Mouse (Mus musculus) forebrain, embryonic 13.5 days (tissue): Measurements from ENCODE around the gene Troap. TPM values are rescaled to one million over a fixed set of nuclear protein-coding genes. Genes with fewer than 3 reads are reported as not detected.

Experiments
- ATAC-seq: fragments of 200-750 bp; cut with Nextera tagmentation; 2 replicates; pipeline ENCODE4 v1.8.0; 2017
- H3K27ac ChIP-seq: fragments of 300-500 bp; sonication (generic); 2 replicates; pipeline ENCODE4 v1.5.1; 2015; ENCODE audit warnings: inconsistent platforms, mild to moderate bottlenecking, moderate library complexity
- H3K27me3 ChIP-seq: fragments of 300-500 bp; sonication (generic); 2 replicates; pipeline ENCODE4 v1.6.1; 2015; ENCODE audit warnings: mild to moderate bottlenecking, inconsistent platforms
- H3K36me3 ChIP-seq: fragments of 300-500 bp; sonication (generic); 2 replicates; pipeline ENCODE4 v1.6.1; 2015; ENCODE audit warnings: mild to moderate bottlenecking, inconsistent platforms; ENCODE audit not compliant: poor library complexity, severe bottlenecking
- H3K4me1 ChIP-seq: fragments of 300-500 bp; sonication (generic); 2 replicates; pipeline ENCODE4 v1.6.1; 2015; ENCODE audit warnings: inconsistent platforms
- H3K4me2 ChIP-seq: fragments of 300-500 bp; sonication (generic); 2 replicates; pipeline ENCODE4 v1.6.1; 2015; ENCODE audit warnings: inconsistent platforms, mild to moderate bottlenecking, moderate library complexity
- H3K4me3 ChIP-seq: fragments of 300-500 bp; sonication (generic); 2 replicates; pipeline ENCODE4 v1.5.1; 2015; ENCODE audit warnings: mild to moderate bottlenecking, inconsistent platforms
- H3K9ac ChIP-seq: fragments of 300-500 bp; sonication (generic); 2 replicates; pipeline ENCODE4 v1.6.1; 2015; ENCODE audit warnings: mild to moderate bottlenecking, inconsistent platforms
- H3K9me3 ChIP-seq: fragments of 300-500 bp; sonication (generic); replicated peaks from 2 replicates; pipeline ENCODE4 v1.6.1; 2016; ENCODE audit warnings: inconsistent platforms
- WGBS: fragments of 180-500 bp; shearing (Covaris S2); methylation state at CpG from one replicate; pipeline ENCODE4 v1.1.7; 2015; 5-methylcytosine and 5-hydroxymethylcytosine counted together
- microRNA-seq: library from miRNA; unstranded; fragments of <30 nt; microRNA quantifications from one replicate; pipeline ENCODE4, GENCODE M21; 2016
- polyA plus RNA-seq: library from polyadenylated mRNA; unstranded; fragments of >200 nt; fragmentation: Nextera tagmentation; extraction: Ambion mirVana; gene quantifications from 2 replicates; pipeline ENCODE4 v1.2.1, GENCODE M21; 2015

The Troap gene
- polyA plus RNA-seq, 1 experiment from 2014 or later: 38.6 TPM

GRCm38 (mm10) chr15:99127851-99128522, 53.6 kb downstream of the Troap start:
- H3K27me3 ChIP-seq: no peaks in the 10 kb centered on the region
- H3K36me3 ChIP-seq: peaks cover 5% of the 10 kb centered on the region; the same call in 1 of the 2 replicates
- no peak overlapping the region for H3K27ac ChIP-seq
- peak overlapping the region; percentile 89 for H3K9ac ChIP-seq
- peak overlapping the region; percentile 82 for H3K4me3 ChIP-seq
- H3K4me2 ChIP-seq: peak overlapping the region; percentile 76
- H3K4me1 ChIP-seq: peaks cover 39% of the 10 kb centered on the region
- no peaks in the 10 kb centered on the region for H3K9me3 ChIP-seq
- WGBS: 62% methylated on average over 6 of the region's 6 CpGs
- no peak for ATAC-seq

DNA sequence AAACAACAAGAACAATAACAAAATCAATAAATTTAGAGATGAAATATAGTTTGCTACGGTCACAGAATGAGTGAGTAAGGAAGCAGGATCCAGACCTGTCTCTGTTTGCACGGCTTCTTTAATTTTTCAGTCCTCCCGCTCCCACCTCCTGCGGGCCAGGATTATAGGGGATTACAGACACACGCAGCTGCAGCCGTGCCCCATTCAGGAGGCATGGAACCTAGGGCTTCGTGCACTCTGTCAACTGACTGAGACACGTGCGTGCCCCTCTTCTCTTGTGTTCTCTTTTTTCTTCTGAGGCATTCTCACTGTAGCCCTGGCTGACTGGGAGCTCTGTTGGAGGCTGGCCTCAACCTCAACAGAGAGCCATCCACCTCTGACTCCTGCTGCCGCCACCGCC, 55.1 kb downstream of the Troap start:
- H3K27ac ChIP-seq: no peak overlapping the region
- H3K4me2 ChIP-seq: peak overlapping the region; percentile 1; the same call in 1 of the 2 replicates
- no peak for ATAC-seq
- H3K4me1 ChIP-seq: peaks cover 39% of the 10 kb centered on the region
- 33% methylated on average over 11 of the region's 11 CpGs for WGBS
- 0 out of 2 replicates have a peak overlapping the region, but pooled peaks have one; percentile 14 for H3K9ac ChIP-seq
- peaks cover 5% of the 10 kb centered on the region; the same call in 1 of the 2 replicates for H3K36me3 ChIP-seq
- H3K27me3 ChIP-seq: no peaks in the 10 kb centered on the region
- H3K4me3 ChIP-seq: no peak overlapping the region
- no peaks in the 10 kb centered on the region for H3K9me3 ChIP-seq

- no peaks in the 10 kb centered on the region for H3K9me3 ChIP-seq
- H3K36me3 ChIP-seq: peaks cover 5% of the 10 kb centered on the region; the same call in 1 of the 2 replicates
- H3K9ac ChIP-seq: 0 out of 2 replicates have a peak overlapping the region, but pooled peaks have one; percentile 14
- H3K27ac ChIP-seq: no peak overlapping the region
- H3K27me3 ChIP-seq: no peaks in the 10 kb centered on the region
- peak overlapping the region; percentile 1 for H3K4me2 ChIP-seq
- no peak for ATAC-seq
- H3K4me1 ChIP-seq: peaks cover 39% of the 10 kb centered on the region
- WGBS: 59% methylated on average over 22 of the region's 22 CpGs
- no peak overlapping the region for H3K4me3 ChIP-seq
These were observed 55.9 kb downstream of the Troap start for GRCm38 (mm10) chr15:99129956-99130910.

Small RNA genes lying within 50 kb of the gene (microRNA-seq; reads per million reads assigned to microRNA genes)
- gene Mir6960: 3.5 reads per million, percentile 7 among the genes with 10 or more reads in this experiment

Other genes with a start within 250 kb of the Troap start
- gene Prkag1, start 243.1 kb upstream of the Troap start, polyA plus RNA-seq: 95.9 and 99.4 TPM in 2 replicates
- 13.7 and 14.3 TPM in 2 replicates for gene Kmt2d, start 203.4 kb upstream of the Troap start, polyA plus RNA-seq
- gene Rhebl1, start 180.0 kb upstream of the Troap start, polyA plus RNA-seq: 31.7 and 33.0 TPM in 2 replicates
- gene Dhh, start 176.0 kb upstream of the Troap start, polyA plus RNA-seq: 0.22 and 0.28 TPM in 2 replicates
- gene Lmbr1l, start 156.3 kb upstream of the Troap start, polyA plus RNA-seq: 39.8 and 47.1 TPM in 2 replicates
- 1,607 and 1,715 TPM in 2 replicates for gene Tuba1b, start 140.0 kb upstream of the Troap start, polyA plus RNA-seq
- gene Gm49450, start 121.0 kb upstream of the Troap start, polyA plus RNA-seq: not detected in 2 replicates
- gene Tuba1a, start 120.9 kb upstream of the Troap start, polyA plus RNA-seq: 10,586 and 11,102 TPM in 2 replicates
- 97.6 and 102 TPM in 2 replicates for gene Tuba1c, start 44.7 kb upstream of the Troap start, polyA plus RNA-seq
- 0.94 and 1.6 TPM in 2 replicates for gene Prph, start 19.4 kb upstream of the Troap start, polyA plus RNA-seq
- 0.39 TPM in 1 of 2 replicates, not detected in the other for gene C1ql4, start 13.2 kb downstream of the Troap start, polyA plus RNA-seq
- 0.25 and 0.84 TPM in 2 replicates for gene Dnajc22, start 18.6 kb downstream of the Troap start, polyA plus RNA-seq
- 44.6 and 46.2 TPM in 2 replicates for gene Spats2, start 51.3 kb downstream of the Troap start, polyA plus RNA-seq
- 2.3 and 2.5 TPM in 2 replicates for gene Kcnh3, start 150.3 kb downstream of the Troap start, polyA plus RNA-seq
- gene Mcrs1, start 177.4 kb downstream of the Troap start, polyA plus RNA-seq: 198 and 213 TPM in 2 replicates
- gene Prpf40b, start 220.5 kb downstream of the Troap start, polyA plus RNA-seq: 98.6 and 107 TPM in 2 replicates
- 0.28 TPM in 1 of 2 replicates, not detected in the other for gene Fam186b, start 221.3 kb downstream of the Troap start, polyA plus RNA-seq